Mouse (Mus musculus) intestine, postnatal 0 days (tissue): Measurements from ENCODE around the gene Msl2. TPM values are rescaled to one million over a fixed set of nuclear protein-coding genes. Genes with fewer than 3 reads are reported as not detected.

Experiments used
- ATAC-seq: fragments of 200-750 bp; cut with Nextera tagmentation; 2 replicates; pipeline ENCODE4 v1.8.0; 2017; ENCODE audit warnings: mild to moderate bottlenecking, moderate TSS enrichment, moderate library complexity
- H3K27ac ChIP-seq: fragments of 300-500 bp; sonication (generic); 2 replicates; pipeline ENCODE4 v1.5.1; 2014; ENCODE audit warnings: mild to moderate bottlenecking, low read depth, low read length, moderate library complexity
- H3K27me3 ChIP-seq: fragments of 300-500 bp; sonication (generic); replicated peaks from 2 replicates; pipeline ENCODE4 v1.6.1; 2014; ENCODE audit warnings: low read length, mixed read lengths; ENCODE audit not compliant: control insufficient read depth, insufficient read depth
- H3K36me3 ChIP-seq: fragments of 300-500 bp; sonication (generic); 2 replicates; pipeline ENCODE4 v1.6.1; 2014; ENCODE audit warnings: mild to moderate bottlenecking, moderate library complexity; ENCODE audit not compliant: control insufficient read depth, insufficient read depth
- H3K4me1 ChIP-seq: fragments of 300-500 bp; sonication (generic); replicated peaks from 2 replicates; pipeline ENCODE4 v1.6.1; 2014; ENCODE audit warnings: antibody characterized with exemption, low read length, mixed read lengths; ENCODE audit not compliant: control insufficient read depth, insufficient read depth
- H3K4me2 ChIP-seq: fragments of 300-500 bp; sonication (generic); replicated peaks from 2 replicates; pipeline ENCODE4 v1.6.1; 2014; ENCODE audit warnings: low read depth, mild to moderate bottlenecking, moderate library complexity
- H3K4me3 ChIP-seq: fragments of 300-500 bp; sonication (generic); 2 replicates; pipeline ENCODE4 v1.5.1; 2014; ENCODE audit warnings: low read depth, low read length
- H3K9ac ChIP-seq: fragments of 300-500 bp; sonication (generic); 2 replicates; pipeline ENCODE4 v1.6.1; 2014; ENCODE audit warnings: mild to moderate bottlenecking, low read depth, low read length
- H3K9me3 ChIP-seq: fragments of 300-500 bp; sonication (generic); 2 replicates; pipeline ENCODE4 v1.6.1; 2016; ENCODE audit warnings: mixed run types; ENCODE audit not compliant: control insufficient read depth
- CTCF ChIP-seq: sonication (generic); IDR thresholded peaks from 2 replicates; pipeline ENCODE4 v1.5.1; 2016; ENCODE audit warnings: low read depth, mild to moderate bottlenecking, control low read depth, antibody characterized with exemption, moderate library complexity
- WGBS: fragments of 180-500 bp; shearing (Covaris S2); extraction: QIAGEN DNeasy Blood & Tissue Kit; methylation state at CpG from one replicate; pipeline ENCODE4 v1.1.7; 2014; 5-methylcytosine and 5-hydroxymethylcytosine counted together
- polyA plus RNA-seq: library from polyadenylated mRNA; unstranded; fragments of >200 nt; fragmentation: Nextera tagmentation; extraction: Ambion mirVana; gene quantifications from 2 replicates; pipeline ENCODE4 v1.2.1, GENCODE M21; 2015

Msl2 gene
- polyA plus RNA-seq, 1 experiment from 2014 or later = 4.6 TPM

DNA sequence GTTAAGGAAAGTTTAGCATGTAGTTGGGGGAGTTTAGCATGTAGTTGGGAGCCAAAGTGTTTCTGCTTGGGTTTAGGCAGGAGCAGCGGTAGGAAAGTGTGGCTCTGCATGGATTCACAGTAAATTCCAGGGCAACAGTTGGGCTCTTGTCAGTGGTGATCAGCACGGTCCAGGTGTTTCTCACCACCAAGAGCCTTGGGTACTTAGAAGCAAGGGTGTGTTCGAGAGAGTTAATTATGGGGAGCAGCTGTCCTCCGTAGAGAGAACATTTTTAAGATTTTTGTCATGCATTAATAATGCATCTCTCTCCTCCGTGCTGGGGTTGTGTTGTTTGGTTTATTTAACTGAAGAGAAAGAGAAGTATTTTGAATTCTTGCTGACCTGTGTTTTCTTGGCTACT, 35.3 kb upstream of the Msl2 start:
- WGBS = 50% methylated on average over 5 of the region's 5 CpGs
- ATAC-seq = no peak
- no peak overlapping the region for H3K4me3 ChIP-seq
- peaks cover 1% of the 10 kb centered on the region; the same call in 1 of the 2 replicates for H3K4me1 ChIP-seq
- no peak overlapping the region for H3K9ac ChIP-seq
- H3K27me3 ChIP-seq = no peaks in the 10 kb centered on the region
- no peaks in the 10 kb centered on the region for H3K36me3 ChIP-seq
- H3K9me3 ChIP-seq = peaks cover 5% of the 10 kb centered on the region; the same call in 1 of the 2 replicates
- no peak for TF ChIP-seq CTCF
- no peak overlapping the region for H3K4me2 ChIP-seq
- no peak overlapping the region for H3K27ac ChIP-seq

DNA sequence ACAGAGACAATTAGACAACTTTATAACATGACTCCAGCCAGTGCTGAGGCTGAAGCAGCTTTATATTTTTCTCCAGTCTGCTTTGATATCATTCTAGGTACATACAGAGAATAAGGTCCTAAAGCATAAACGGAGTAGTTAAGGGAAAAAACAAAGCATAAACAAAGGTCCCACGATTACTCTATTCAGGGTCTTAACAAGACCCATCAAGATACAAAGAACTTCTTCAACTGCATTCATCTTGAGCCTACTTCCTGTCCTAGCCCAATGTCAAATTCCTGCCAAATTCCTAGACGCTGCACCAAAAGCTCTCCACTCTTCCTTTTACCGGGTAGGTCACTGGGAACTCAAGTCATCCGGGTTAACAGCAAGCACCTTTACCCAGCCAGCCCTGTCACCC, 32.4 kb upstream of the Msl2 start:
- Histone ChIP-seq H3K36me3 (no peaks in the 10 kb centered on the region), H3K9me3 (peaks cover 5% of the 10 kb centered on the region; the same call in 1 of the 2 replicates), H3K27ac (no peak overlapping the region), H3K27me3 (no peaks in the 10 kb centered on the region), H3K4me3 (no peak overlapping the region), H3K9ac (no peak overlapping the region), H3K4me2 (no peak overlapping the region), H3K4me1 (peaks cover 9% of the 10 kb centered on the region; the same call in 1 of the 2 replicates)
- ATAC-seq = no peak
- TF ChIP-seq CTCF = no peak
- WGBS = 70% methylated on average over 5 of the region's 5 CpGs

DNA sequence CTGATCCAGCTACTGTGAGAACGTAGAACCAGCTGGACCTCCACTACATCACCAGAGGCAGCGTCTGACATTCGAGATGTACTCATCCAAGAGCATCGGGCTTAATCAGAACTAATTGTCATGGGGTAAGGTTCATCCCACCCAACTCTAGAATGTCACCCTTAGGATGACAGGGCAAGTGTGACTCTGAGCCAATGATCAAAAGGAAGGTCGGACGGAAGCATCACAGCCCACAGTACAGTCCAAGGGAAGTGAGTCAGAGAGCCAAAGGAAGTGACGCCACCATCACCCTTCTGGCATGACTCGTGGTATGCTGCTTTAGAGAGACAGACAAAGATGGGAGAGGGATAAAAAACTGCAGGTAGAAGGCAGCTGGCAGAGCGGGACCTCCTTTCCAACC, 31.7 kb upstream of the Msl2 start:
- no peak for TF ChIP-seq CTCF

DNA sequence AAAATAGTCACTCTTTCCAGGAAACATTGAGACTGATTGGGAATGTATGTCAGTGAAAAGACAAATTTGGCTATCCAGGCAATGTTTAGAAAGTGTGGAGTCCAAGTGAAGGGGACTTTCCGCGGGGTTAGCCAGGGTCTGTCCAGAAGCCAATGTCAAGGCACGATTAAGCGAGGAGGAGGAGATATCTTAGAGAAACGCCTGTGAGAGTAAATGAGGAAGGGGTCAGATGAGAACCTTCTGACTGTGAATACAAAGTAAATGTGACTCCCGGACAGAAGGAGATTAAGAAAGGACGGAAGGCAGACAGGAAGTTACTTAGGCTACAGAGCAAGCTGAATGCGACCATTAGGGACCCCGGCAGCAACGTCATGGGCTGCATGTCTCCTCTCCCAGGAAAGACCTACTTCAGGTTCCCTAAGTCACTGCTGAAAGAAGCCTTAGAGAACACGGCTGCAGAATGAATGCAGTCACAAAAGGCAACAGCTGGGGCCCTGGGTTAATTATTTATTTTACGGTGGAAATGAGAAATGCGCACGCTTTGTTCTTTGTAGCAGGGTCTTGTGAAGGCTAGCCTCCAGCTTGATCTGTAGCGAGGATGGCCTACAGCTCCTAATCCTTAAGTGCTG, 28.1 kb upstream of the Msl2 start:
- Histone ChIP-seq H3K4me1 (peaks cover 10% of the 10 kb centered on the region; the same call in 1 of the 2 replicates), H3K9ac (peak overlapping the region; percentile 17; the same call in 1 of the 2 replicates), H3K4me3 (peak overlapping the region; percentile 15), H3K36me3 (no peaks in the 10 kb centered on the region), H3K4me2 (peak overlapping the region; percentile 60), H3K9me3 (peaks cover 5% of the 10 kb centered on the region; the same call in 1 of the 2 replicates), H3K27me3 (no peaks in the 10 kb centered on the region), H3K27ac (peak overlapping the region; percentile 10)
- ATAC-seq = peak; percentile 50; the same call in 1 of the 2 replicates
- WGBS = 23% methylated on average over 15 of the region's 15 CpGs
- no peak for TF ChIP-seq CTCF

More for the DNA sequence above, 31.7 kb upstream of the Msl2 start:
- 84% methylated on average over 9 of the region's 9 CpGs for WGBS
- H3K27me3 ChIP-seq = no peaks in the 10 kb centered on the region
- no peak overlapping the region for H3K9ac ChIP-seq
- H3K9me3 ChIP-seq = peaks cover 5% of the 10 kb centered on the region; the same call in 1 of the 2 replicates
- H3K4me1 ChIP-seq = peaks cover 10% of the 10 kb centered on the region; the same call in 1 of the 2 replicates
- H3K4me3 ChIP-seq = no peak overlapping the region
- no peak for ATAC-seq
- H3K36me3 ChIP-seq = no peaks in the 10 kb centered on the region
- H3K27ac ChIP-seq = no peak overlapping the region
- no peak overlapping the region for H3K4me2 ChIP-seq

DNA sequence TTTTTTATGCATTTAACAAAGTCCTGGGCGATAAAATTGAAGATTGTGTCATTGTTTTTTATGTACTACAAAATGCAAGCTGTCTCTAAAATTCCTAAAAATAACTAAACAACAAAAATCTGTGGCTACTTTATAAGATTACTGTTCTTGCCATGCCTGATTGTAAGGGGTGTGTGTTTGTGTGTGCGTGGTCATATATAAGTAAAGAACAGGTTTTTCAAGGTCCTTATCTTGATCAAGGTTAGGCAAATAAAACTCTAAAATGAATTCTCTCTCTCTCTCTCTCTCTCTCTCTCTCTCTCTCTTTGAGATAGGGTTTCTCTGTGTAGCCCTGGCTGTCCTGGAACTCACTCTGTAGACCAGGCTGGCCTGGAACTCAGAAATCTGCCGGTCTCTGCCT, 21.9 kb upstream of the Msl2 start:
- H3K4me2 ChIP-seq = no peak overlapping the region
- H3K27me3 ChIP-seq = no peaks in the 10 kb centered on the region
- no peak for TF ChIP-seq CTCF
- no peaks in the 10 kb centered on the region for H3K9me3 ChIP-seq
- no peak overlapping the region for H3K27ac ChIP-seq
- H3K36me3 ChIP-seq = no peaks in the 10 kb centered on the region
- WGBS = 55% methylated on average over 3 of the region's 3 CpGs
- H3K4me3 ChIP-seq = no peak overlapping the region
- no peaks in the 10 kb centered on the region for H3K4me1 ChIP-seq
- H3K9ac ChIP-seq = no peak overlapping the region
- ATAC-seq = peak; percentile 39; the same call in 1 of the 2 replicates

DNA sequence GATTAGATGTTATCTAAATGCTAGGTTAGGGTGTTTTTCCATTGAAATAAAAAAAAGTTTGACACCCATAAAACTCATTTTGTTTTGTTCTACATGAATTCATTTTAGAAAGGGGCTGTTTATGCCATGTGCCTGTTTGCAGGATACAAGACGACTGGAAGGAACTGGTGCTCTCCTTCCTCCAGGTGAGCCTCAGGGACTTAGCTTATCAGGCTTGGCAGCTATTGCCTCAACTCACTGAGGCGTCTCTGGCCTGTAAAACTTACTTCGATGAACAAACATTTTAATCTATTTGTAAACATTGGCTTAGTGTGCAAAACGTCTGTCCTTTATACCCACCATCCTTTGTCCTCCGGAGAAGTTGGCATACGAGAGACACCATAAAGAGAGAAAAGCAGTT, 21.2 kb upstream of the Msl2 start:
- TF ChIP-seq CTCF = no peak
- ATAC-seq = peak; percentile 32
- Histone ChIP-seq H3K4me3 (no peak overlapping the region), H3K4me2 (peak overlapping the region; percentile 4; the same call in 1 of the 2 replicates), H3K36me3 (no peaks in the 10 kb centered on the region), H3K27me3 (no peaks in the 10 kb centered on the region), H3K9ac (no peak overlapping the region), H3K9me3 (no peaks in the 10 kb centered on the region), H3K27ac (no peak overlapping the region), H3K4me1 (no peaks in the 10 kb centered on the region)
- 33% methylated on average over 6 of the region's 6 CpGs for WGBS
